Mouse (Mus musculus) C3H10T1/2 (cell line): ENCODE measurements around the gene Lca5. TPM values are rescaled to one million over a fixed set of nuclear protein-coding genes. Genes with fewer than 3 reads are reported as not detected.

Experiments used
- polyA plus RNA-seq, 2 experiments: library from polyadenylated mRNA; unstranded; fragments of >200 nt; fragmentation: generic; extraction: Trizol; gene quantifications; one replicate each; pipeline ENCODE4 v1.2.1; 2012; ENCODE audit warnings: missing spikeins in 2 of 2

The Lca5 gene
- polyA plus RNA-seq, result 1 to 10 TPM in 1 of 2 experiments, under 1 TPM in 1; 0.11 to 1.9 TPM

DNA sequence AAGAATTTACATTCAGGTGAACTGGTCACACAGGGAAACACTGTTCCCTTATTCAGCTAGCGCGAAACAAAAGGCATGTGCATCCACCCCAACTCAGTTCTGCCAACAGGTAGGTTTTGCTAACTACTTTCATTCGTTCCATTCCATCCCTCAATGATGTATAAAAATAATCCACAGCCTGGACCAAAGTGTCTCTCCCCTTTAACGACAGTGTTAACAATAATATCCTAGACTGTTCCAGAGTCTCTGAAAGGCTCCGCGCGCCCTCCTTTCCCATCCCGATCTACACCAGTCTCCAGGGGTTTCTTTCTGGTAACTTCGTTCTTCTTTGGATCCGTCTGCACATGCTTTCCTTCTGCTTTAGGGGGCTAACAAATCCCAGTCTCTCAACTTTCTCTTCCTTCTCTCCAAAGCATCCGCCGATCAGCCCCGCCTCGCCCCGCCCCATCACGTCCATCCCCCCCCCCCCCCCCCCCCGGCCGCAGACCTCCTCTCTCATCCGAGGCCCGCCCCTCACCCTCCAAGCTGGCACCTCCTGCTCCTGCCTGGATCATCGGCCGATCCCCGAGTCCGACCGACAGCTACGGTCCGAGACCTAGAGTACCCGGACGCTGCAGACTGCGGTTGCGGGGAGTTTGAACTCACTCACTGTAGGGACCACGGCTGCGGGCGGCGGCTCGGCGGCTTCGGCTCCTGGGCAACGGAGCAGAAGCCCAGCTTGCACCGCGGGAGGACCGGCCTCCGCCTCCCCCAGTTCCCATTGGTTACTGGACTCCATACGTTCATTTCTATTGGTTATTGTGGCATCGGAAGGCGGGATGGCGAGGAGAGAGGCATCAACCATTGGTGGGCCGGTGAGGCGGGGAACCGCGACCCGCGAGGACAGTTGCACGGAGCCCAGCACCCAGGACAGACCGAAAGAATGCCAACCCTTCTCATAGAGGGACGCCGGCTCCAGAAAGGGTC is at the start of gene Lca5:
Gene Lca5, minus strand, starts transcription at position 736 of the 966 bp plus-strand sequence.

Other genes with a start within 250 kb of the Lca5 start
- gene Sh3bgrl2, start 107.2 kb upstream of the Lca5 start, polyA plus RNA-seq, result under 1 TPM; 0.01 to 0.02 TPM